Mouse (Mus musculus) forebrain, embryonic 13.5 days (tissue): Measurements from ENCODE around the gene Ccl26. TPM values are rescaled to one million over a fixed set of nuclear protein-coding genes. Genes with fewer than 3 reads are reported as not detected.

Experiments used
- ATAC-seq: fragments of 200-750 bp; cut with Nextera tagmentation; 2 replicates; pipeline ENCODE4 v1.8.0; 2017
- H3K27ac ChIP-seq: fragments of 300-500 bp; sonication (generic); 2 replicates; pipeline ENCODE4 v1.5.1; 2015; ENCODE audit warnings: inconsistent platforms, mild to moderate bottlenecking, moderate library complexity
- H3K27me3 ChIP-seq: fragments of 300-500 bp; sonication (generic); 2 replicates; pipeline ENCODE4 v1.6.1; 2015; ENCODE audit warnings: mild to moderate bottlenecking, inconsistent platforms
- H3K36me3 ChIP-seq: fragments of 300-500 bp; sonication (generic); 2 replicates; pipeline ENCODE4 v1.6.1; 2015; ENCODE audit warnings: mild to moderate bottlenecking, inconsistent platforms; ENCODE audit not compliant: poor library complexity, severe bottlenecking
- H3K4me1 ChIP-seq: fragments of 300-500 bp; sonication (generic); 2 replicates; pipeline ENCODE4 v1.6.1; 2015; ENCODE audit warnings: inconsistent platforms
- H3K4me2 ChIP-seq: fragments of 300-500 bp; sonication (generic); 2 replicates; pipeline ENCODE4 v1.6.1; 2015; ENCODE audit warnings: inconsistent platforms, mild to moderate bottlenecking, moderate library complexity
- H3K4me3 ChIP-seq: fragments of 300-500 bp; sonication (generic); 2 replicates; pipeline ENCODE4 v1.5.1; 2015; ENCODE audit warnings: mild to moderate bottlenecking, inconsistent platforms
- H3K9ac ChIP-seq: fragments of 300-500 bp; sonication (generic); 2 replicates; pipeline ENCODE4 v1.6.1; 2015; ENCODE audit warnings: mild to moderate bottlenecking, inconsistent platforms
- H3K9me3 ChIP-seq: fragments of 300-500 bp; sonication (generic); replicated peaks from 2 replicates; pipeline ENCODE4 v1.6.1; 2016; ENCODE audit warnings: inconsistent platforms
- WGBS: fragments of 180-500 bp; shearing (Covaris S2); methylation state at CpG from one replicate; pipeline ENCODE4 v1.1.7; 2015; 5-methylcytosine and 5-hydroxymethylcytosine counted together
- polyA plus RNA-seq: library from polyadenylated mRNA; unstranded; fragments of >200 nt; fragmentation: Nextera tagmentation; extraction: Ambion mirVana; gene quantifications from 2 replicates; pipeline ENCODE4 v1.2.1, GENCODE M21; 2015

Ccl26 gene
- polyA plus RNA-seq, 1 experiment from 2014 or later, result not detected

GRCm38 (mm10) chr5:135567556-135568265 is 4.3 kb upstream of the Ccl26 start:
- Histone ChIP-seq H3K4me1 (no peaks in the 10 kb centered on the region), H3K27me3 (no peaks in the 10 kb centered on the region), H3K27ac (no peak overlapping the region), H3K9me3 (no peaks in the 10 kb centered on the region), H3K4me2 (no peak overlapping the region), H3K36me3 (no peaks in the 10 kb centered on the region), H3K9ac (no peak overlapping the region), H3K4me3 (no peak overlapping the region)
- ATAC-seq, result no peak
- 91% methylated on average over 6 of the region's 6 CpGs for WGBS

GRCm38 (mm10) chr5:135557671-135558070 is 5.7 kb downstream of the Ccl26 start:
- 79% methylated on average over 3 of the region's 3 CpGs for WGBS
- Histone ChIP-seq H3K9ac (no peak overlapping the region), H3K4me1 (no peaks in the 10 kb centered on the region), H3K4me2 (no peak overlapping the region), H3K4me3 (no peak overlapping the region), H3K27ac (no peak overlapping the region), H3K36me3 (no peaks in the 10 kb centered on the region), H3K9me3 (no peaks in the 10 kb centered on the region), H3K27me3 (no peaks in the 10 kb centered on the region)
- no peak for ATAC-seq

GRCm38 (mm10) chr5:135557051-135557450 is 6.3 kb downstream of the Ccl26 start:
- H3K4me3 ChIP-seq, result no peak overlapping the region
- H3K4me1 ChIP-seq, result no peaks in the 10 kb centered on the region
- no peak overlapping the region for H3K27ac ChIP-seq
- H3K4me2 ChIP-seq, result no peak overlapping the region
- no peaks in the 10 kb centered on the region for H3K36me3 ChIP-seq
- ATAC-seq, result no peak
- no peaks in the 10 kb centered on the region for H3K27me3 ChIP-seq
- WGBS, result 46% methylated on average over 4 of the region's 4 CpGs
- H3K9ac ChIP-seq, result no peak overlapping the region
- H3K9me3 ChIP-seq, result no peaks in the 10 kb centered on the region

GRCm38 (mm10) chr5:135556259-135556658 is 7.1 kb downstream of the Ccl26 start:
- 95% methylated on average over 3 of the region's 4 CpGs for WGBS
- ATAC-seq, result no peak
- Histone ChIP-seq H3K27ac (no peak overlapping the region), H3K4me3 (no peak overlapping the region), H3K9ac (no peak overlapping the region), H3K4me2 (no peak overlapping the region), H3K27me3 (no peaks in the 10 kb centered on the region), H3K9me3 (no peaks in the 10 kb centered on the region), H3K4me1 (no peaks in the 10 kb centered on the region), H3K36me3 (no peaks in the 10 kb centered on the region)

GRCm38 (mm10) chr5:135551591-135551990 is 11.8 kb downstream of the Ccl26 start:
- no peak overlapping the region for H3K27ac ChIP-seq
- no peaks in the 10 kb centered on the region for H3K27me3 ChIP-seq
- H3K9ac ChIP-seq, result no peak overlapping the region
- no peak overlapping the region for H3K4me2 ChIP-seq
- ATAC-seq, result no peak
- no peak overlapping the region for H3K4me3 ChIP-seq
- H3K36me3 ChIP-seq, result no peaks in the 10 kb centered on the region
- no peaks in the 10 kb centered on the region for H3K4me1 ChIP-seq
- no peaks in the 10 kb centered on the region for H3K9me3 ChIP-seq
- 80% methylated on average over 3 of the region's 3 CpGs for WGBS

- WGBS, result 30% methylated on average over 3 of the region's 3 CpGs
- no peak for ATAC-seq
- Histone ChIP-seq H3K9ac (no peak overlapping the region), H3K9me3 (no peaks in the 10 kb centered on the region), H3K4me3 (no peak overlapping the region), H3K4me1 (no peaks in the 10 kb centered on the region), H3K27ac (no peak overlapping the region), H3K4me2 (no peak overlapping the region), H3K27me3 (no peaks in the 10 kb centered on the region), H3K36me3 (no peaks in the 10 kb centered on the region)
Observed at GRCm38 (mm10) chr5:135550910-135551309, 12.5 kb downstream of the Ccl26 start.

GRCm38 (mm10) chr5:135547990-135548389 is 15.4 kb downstream of the Ccl26 start:
- no peak overlapping the region for H3K4me2 ChIP-seq
- peaks cover 11% of the 10 kb centered on the region for H3K4me1 ChIP-seq
- no peak overlapping the region for H3K4me3 ChIP-seq
- H3K36me3 ChIP-seq, result no peaks in the 10 kb centered on the region
- H3K27ac ChIP-seq, result no peak overlapping the region
- H3K9me3 ChIP-seq, result no peaks in the 10 kb centered on the region
- WGBS, result 83% methylated on average over 2 of the region's 2 CpGs
- H3K27me3 ChIP-seq, result no peaks in the 10 kb centered on the region
- H3K9ac ChIP-seq, result no peak overlapping the region
- ATAC-seq, result no peak

GRCm38 (mm10) chr5:135544865-135545797 is 18.2 kb downstream of the Ccl26 start, which contains the start of gene Hip1:
TSS of gene Hip1 (minus strand) at chr5:135545120.
- no peaks in the 10 kb centered on the region for H3K27me3 ChIP-seq
- H3K36me3 ChIP-seq, result no peaks in the 10 kb centered on the region
- H3K4me3 ChIP-seq, result peak within 1 kb of the TSS; percentile 65
- under 1% methylated on average over 46 of the region's 46 CpGs for WGBS
- ATAC-seq, result peak; percentile 99
- peak within 1 kb of the TSS; percentile 95 for H3K4me2 ChIP-seq
- peak within 1 kb of the TSS; percentile 77 for H3K9ac ChIP-seq
- H3K9me3 ChIP-seq, result no peaks in the 10 kb centered on the region
- peaks cover 11% of the 10 kb centered on the region for H3K4me1 ChIP-seq
- H3K27ac ChIP-seq, result peak within 1 kb of the TSS; percentile 59

- Histone ChIP-seq H3K27me3 (no peaks in the 10 kb centered on the region), H3K36me3 (no peaks in the 10 kb centered on the region), H3K4me2 (peak overlapping the region; percentile 95), H3K27ac (no peak overlapping the region), H3K4me3 (peak overlapping the region; percentile 65), H3K9ac (peak overlapping the region; percentile 77), H3K9me3 (no peaks in the 10 kb centered on the region), H3K4me1 (peaks cover 11% of the 10 kb centered on the region)
- 2% methylated on average over 15 of the region's 15 CpGs for WGBS
- no peak for ATAC-seq
Observed at GRCm38 (mm10) chr5:135544032-135544558, 19.3 kb downstream of the Ccl26 start.

GRCm38 (mm10) chr5:135537794-135538214 is 25.6 kb downstream of the Ccl26 start:
- H3K4me3 ChIP-seq, result no peak overlapping the region
- ATAC-seq, result no peak
- H3K9ac ChIP-seq, result no peak overlapping the region
- no peak overlapping the region for H3K4me2 ChIP-seq
- no peaks in the 10 kb centered on the region for H3K4me1 ChIP-seq
- 80% methylated on average over 10 of the region's 10 CpGs for WGBS
- H3K9me3 ChIP-seq, result no peaks in the 10 kb centered on the region
- no peak overlapping the region for H3K27ac ChIP-seq
- no peaks in the 10 kb centered on the region for H3K36me3 ChIP-seq
- no peaks in the 10 kb centered on the region for H3K27me3 ChIP-seq

GRCm38 (mm10) chr5:135537326-135537725 is 26.0 kb downstream of the Ccl26 start:
- Histone ChIP-seq H3K4me2 (no peak overlapping the region), H3K27ac (no peak overlapping the region), H3K9me3 (no peaks in the 10 kb centered on the region), H3K36me3 (no peaks in the 10 kb centered on the region), H3K9ac (no peak overlapping the region), H3K4me1 (no peaks in the 10 kb centered on the region), H3K4me3 (no peak overlapping the region), H3K27me3 (no peaks in the 10 kb centered on the region)
- no peak for ATAC-seq
- WGBS, result 84% methylated on average over 4 of the region's 4 CpGs

GRCm38 (mm10) chr5:135535867-135536266 is 27.5 kb downstream of the Ccl26 start:
- Histone ChIP-seq H3K4me1 (no peaks in the 10 kb centered on the region), H3K4me2 (no peak overlapping the region), H3K27ac (no peak overlapping the region), H3K4me3 (no peak overlapping the region), H3K9me3 (no peaks in the 10 kb centered on the region), H3K36me3 (no peaks in the 10 kb centered on the region), H3K9ac (no peak overlapping the region), H3K27me3 (no peaks in the 10 kb centered on the region)
- no peak for ATAC-seq
